Mouse (Mus musculus): ENCODE measurements around the gene Dock7. TPM values are rescaled to one million over a fixed set of nuclear protein-coding genes. Genes with fewer than 3 reads are reported as not detected.

The Dock7 gene
- polyA plus RNA-seq (2012; rRNA removed) = 155 and 201 TPM in 2 replicates

DNA sequence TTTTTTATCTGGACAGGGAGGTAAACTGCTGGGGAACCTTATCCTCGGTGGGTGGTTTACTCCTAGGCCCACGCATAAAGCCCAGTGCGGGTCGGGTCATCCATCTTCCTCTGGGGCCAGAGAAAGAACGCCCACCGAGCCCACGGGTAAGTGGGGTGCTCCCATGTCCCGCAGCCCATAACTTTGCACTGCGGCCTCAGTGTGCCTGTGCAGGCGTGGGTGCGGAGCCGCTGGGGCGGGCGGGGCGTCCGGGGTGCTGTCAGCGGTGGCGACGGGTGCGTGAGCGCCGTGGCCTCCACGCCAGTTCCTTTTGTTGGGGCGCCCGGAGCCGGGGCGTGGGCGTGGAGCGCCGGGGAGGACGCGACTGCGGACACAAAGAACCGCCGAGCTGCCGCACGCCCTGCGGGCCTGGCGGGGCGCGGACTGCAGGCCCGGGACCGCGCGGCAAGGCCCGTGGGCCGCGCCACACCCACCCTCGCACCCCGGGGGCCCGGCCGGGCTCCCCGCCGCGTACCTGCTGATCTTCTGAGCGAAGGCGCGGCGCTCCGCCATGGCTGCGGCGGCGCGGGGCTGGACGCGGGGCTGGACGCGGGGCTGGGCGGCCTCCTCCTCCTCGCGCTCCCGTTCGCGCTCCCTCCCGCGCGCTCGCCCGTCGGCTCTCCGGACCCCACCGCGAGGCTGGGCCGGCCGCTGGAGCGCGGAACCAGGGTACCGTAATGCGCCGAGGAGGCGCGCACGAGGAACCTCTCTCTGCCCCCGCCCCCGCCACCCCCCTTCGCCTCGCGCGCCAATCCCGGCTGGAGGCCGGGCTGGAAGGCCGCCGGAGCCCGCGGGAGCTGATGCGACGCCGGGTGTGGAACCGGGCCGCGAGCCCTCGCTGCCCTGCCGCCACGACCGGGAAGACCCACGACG, at the start of gene Dock7:
Gene Dock7 (minus strand): TSS at position 705 of the 912 bp plus-strand sequence.

DNA sequence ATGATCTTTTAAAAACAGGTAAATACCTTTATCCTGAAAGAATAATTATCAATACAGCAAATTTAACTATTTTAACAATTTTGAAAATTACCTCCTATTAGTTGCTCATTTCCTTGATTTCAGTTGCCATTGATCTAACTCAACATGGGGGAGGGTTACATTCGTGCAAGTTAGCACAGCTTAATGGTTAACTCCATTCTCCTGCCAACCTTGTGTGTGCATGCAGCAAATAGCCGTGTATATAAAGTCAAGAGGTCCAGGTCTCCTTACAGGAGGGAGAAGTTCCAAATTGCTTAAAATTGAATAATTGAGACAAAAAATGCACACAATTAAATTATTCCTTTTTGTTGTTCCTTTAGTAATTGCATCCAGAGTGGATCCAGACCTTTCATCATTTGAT, 90.0 kb downstream of the Dock7 start, which contains the start of gene Angptl3:
Gene Angptl3 (plus strand): TSS at position 269 of the 400 bp plus-strand sequence.

DNA sequence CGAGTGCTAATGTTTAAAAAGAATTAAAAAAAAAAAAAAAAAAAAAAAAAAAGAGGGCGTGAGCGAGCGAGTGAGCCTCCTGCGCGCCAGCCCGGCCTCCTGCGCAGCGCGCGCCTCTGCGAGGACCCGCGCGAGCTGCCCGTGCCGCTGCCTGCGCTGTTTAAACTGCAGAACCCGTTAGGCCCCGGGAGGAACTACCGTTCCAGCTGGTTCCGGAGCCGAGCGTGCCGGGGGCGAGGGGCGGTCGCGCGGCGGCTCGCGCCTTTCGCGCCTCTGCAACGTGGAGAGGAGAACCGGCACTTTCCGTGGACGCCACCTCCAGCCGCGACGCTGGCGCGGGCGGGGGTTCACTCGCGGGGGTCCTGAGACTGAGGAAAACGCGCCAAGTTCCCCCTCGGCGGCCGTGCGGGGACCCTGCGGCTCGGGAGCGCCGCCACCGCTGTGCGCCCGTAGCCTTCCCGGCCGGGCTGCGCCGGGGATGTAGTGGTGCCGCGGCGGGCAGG, 197.1 kb downstream of the Dock7 start, which contains the start of gene Usp1:
Gene Usp1 (plus strand): TSS at position 243 of the 503 bp plus-strand sequence.

Other genes with a start within 250 kb of the Dock7 start
- gene Usp1, start 197.1 kb downstream of the Dock7 start, polyA plus RNA-seq (2012; rRNA removed) = 81.2 and 134 TPM in 2 replicates
- gene Angptl3, start 90.0 kb downstream of the Dock7 start, polyA plus RNA-seq (2012; rRNA removed) = 0.27 and 0.62 TPM in 2 replicates
- 9.3 and 9.7 TPM in 2 replicates for gene Atg4c, start 73.0 kb upstream of the Dock7 start, polyA plus RNA-seq (2012; rRNA removed)
- gene Gm12689, start 175.0 kb upstream of the Dock7 start, polyA plus RNA-seq (2012; rRNA removed) = 0.98 and 1.4 TPM in 2 replicates

Measured in central nervous system, embryonic 11.5 days (tissue).